Mouse (Mus musculus) CD8-positive naive resting alpha-beta T cell, adult 2 months (primary cell): ENCODE measurements around the gene Mapk1ip1l.

Source experiments
- DNase-seq, 2 experiments: peaks; one replicate each; pipeline ENCODE4 v3.0.0; 2022; ENCODE audit warnings: low read depth in 2 of 2, low spot score in 2 of 2

The Mapk1ip1l gene

GRCm38 (mm10) chr14:47297785-47298407 is at the start of gene Mapk1ip1l:
TSS of gene Mapk1ip1l (plus strand) at chr14:47298266.
- DNase-seq = peak; percentile 89 to 90

DNA sequence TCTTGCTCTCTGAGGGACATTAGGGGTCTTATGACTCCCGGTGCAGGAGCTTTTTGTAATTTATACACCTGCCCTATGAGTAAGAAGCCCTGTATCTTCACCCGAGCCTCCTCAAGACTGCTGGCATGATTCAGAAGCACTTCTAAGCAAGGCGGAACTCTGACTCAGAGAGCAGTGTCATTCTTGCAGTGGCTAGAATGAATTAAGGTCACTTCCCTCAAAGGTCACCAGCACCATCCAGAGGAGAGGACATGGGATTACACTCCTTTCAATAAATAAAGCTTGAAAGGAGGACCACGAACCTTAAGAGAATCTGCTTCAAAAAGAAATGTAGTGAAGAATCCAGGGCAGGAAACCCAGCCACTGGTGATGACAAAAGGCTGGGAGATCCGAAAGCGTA is 48.2 kb upstream of the Mapk1ip1l start:
- no peak for DNase-seq

DNA sequence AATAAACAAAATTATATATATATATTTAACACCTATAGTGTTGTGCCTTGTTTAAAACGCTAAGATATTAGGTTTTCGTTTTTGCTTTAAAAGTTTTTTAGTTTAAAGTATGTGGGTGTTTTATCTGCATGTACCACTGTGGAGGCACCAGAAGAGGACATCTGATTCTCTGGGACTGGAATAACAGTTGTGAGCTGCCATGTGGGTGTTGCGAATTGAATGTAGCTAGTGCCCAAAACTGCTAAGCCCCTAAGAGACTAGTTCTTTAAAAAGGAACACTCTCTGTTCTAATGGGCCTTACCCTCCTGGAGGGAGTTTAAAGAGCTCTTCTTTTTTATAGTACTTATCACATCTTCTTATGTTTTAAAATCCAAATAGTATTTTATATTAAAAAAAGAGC is 33.2 kb upstream of the Mapk1ip1l start:
- no peak for DNase-seq

DNA sequence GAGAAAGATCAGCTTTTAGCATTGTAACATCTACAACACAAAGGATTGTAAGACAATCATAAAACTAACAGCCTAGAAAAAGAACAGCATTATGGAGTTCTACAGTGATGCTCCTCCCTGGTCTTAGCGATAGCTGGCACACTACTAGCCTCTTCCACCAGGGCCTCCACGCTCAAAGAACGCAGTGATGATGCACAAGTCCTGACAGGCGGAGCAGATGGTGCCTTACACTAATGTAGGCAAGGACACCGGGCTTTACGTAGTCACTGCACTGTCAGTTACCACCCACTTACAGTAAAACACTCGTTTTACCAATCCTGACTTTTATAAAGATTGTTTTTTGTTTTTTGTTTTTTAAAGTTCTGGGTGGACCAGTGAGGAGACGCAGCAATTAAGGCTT is 32.2 kb upstream of the Mapk1ip1l start:
- DNase-seq = no peak

DNA sequence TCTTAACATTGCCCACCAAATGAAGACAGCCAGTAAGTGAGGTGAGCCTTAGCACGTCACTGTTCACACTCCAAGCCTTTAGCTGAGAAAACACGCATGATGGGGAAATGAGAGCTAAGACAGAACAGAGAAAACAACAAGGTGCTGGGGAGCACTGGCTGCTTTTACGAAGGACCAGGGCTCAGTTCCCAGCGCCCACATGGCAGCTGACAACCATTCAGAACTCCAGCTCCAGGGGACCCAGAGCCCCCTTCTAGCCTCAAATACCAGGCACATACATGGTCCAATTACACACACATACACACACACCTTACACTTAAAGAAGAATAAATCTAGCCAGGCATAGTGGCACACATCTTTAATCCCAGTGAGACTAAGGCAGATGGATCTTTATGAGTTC is 29.0 kb upstream of the Mapk1ip1l start:
- no peak for DNase-seq

DNA sequence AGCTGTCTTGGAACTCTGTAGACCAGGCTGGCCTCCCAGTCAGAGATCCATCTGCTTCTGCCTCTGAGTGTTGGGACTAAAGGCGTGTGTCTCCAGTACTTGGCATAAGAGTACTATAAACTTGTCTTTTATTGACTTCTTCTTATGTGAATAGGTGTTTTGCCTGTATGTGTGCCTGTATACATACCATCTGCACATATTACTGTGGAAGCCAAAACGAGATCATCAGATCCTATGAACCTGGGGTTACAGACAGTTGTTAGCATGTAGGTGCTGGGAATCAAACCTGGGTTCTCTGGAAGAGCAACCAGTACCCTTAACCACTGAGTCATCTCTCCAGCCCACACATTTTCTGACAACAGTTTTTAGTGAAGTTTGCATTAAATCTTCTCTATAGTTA is 28.4 kb upstream of the Mapk1ip1l start:
- DNase-seq = no peak

- no peak for DNase-seq
Observed at GRCm38 (mm10) chr14:47273751-47274150, 24.3 kb upstream of the Mapk1ip1l start.

DNA sequence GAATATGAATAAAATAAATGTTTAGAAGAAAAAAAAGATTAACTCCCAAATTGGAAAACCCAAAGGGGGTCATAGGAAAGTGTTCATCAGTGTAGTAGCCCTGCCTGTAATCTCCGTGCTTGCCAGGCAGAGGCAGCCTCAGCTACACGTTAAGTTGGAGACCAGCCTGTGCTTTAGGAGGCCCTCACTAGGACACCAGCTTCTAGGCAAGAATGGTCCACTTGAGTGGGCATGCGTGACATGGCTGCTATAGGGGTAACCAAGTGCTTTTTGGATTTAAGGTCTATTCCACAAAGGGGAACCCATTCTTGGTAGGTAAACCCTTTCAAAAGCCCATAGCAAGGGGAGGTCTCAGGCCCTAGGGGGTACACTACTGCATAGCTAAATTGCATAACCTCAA is 22.6 kb upstream of the Mapk1ip1l start:
- DNase-seq = no peak

DNA sequence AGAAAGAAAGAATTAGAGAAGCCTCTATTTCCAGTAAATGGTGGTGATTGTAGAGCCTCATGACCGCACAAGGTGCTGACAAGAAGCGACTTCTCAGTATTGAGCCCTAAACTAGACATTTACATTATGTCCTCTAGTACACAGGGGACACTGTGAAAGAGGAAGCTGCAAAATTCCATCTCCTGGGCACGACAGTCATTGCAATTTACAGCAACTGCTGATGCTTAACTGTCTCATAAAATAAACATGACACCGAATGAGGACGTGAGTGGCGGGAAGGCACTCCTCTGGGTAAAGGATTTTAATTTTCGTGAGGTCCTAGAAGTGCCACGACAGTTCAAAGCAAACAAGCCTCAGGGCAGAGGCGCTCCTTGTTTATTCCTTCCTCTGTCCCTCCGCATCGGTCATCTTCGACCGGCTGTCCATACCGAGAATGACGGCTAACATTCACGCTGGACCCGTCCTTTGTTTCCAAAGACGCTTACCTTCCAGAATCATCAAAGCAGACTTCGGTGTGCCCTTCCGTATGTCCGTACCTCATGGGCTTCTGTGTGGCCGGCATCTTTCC is 21.9 kb upstream of the Mapk1ip1l start:
- peak; percentile 13 to 33 for DNase-seq

- DNase-seq = peak; percentile 90 to 93
Observed at GRCm38 (mm10) chr14:47276637-47277393, 21.3 kb upstream of the Mapk1ip1l start, which contains the start of the genes Wdhd1 and Socs4. TSS of gene Wdhd1 (minus strand) at chr14:47276857. TSS of gene Socs4 (plus strand) at chr14:47276931.

DNA sequence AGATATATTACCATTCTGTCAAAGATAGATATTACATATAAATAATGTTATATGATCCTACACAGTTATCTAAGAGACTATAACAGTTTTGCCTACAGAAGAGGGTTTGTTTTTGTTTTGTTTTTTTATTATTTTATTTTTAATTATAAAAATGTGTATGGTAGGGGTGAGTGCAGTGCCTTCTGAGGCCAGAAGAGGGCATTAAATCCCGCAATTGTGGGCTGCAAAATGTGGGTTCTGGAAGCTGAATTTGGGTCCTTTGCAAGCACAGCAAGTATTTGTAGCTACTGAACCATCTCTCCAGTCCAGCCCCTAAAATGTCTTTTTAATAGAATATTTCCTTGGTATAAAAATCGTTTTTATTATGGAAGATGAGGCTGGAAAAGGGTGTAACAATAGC is 19.0 kb upstream of the Mapk1ip1l start:
- no peak for DNase-seq

GRCm38 (mm10) chr14:47281535-47281934 is 16.5 kb upstream of the Mapk1ip1l start:
- no peak for DNase-seq

- DNase-seq = no peak
Observed at GRCm38 (mm10) chr14:47283568-47283967, 14.5 kb upstream of the Mapk1ip1l start.

- DNase-seq = no peak
Observed at GRCm38 (mm10) chr14:47285271-47285670, 12.8 kb upstream of the Mapk1ip1l start.

DNA sequence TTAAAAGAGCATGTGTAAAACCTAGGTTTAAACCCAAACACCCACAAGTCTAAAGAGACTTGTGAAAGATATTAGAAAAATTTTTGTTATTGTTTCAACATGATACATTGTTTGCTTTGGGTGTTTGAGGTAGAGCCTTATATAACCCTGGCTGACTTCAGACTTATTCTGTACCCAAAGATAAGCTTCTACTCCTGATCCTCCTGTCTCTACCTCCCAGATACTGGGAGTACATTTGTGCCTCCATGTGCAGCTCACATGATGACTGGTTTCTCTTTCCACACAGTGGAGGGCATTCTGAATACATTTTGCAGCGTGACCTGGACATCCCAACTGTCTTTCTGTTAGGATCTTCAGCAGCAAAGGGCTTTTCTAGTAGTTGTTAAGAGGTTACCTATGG is 11.9 kb upstream of the Mapk1ip1l start:
- DNase-seq = no peak

- no peak for DNase-seq
Observed at GRCm38 (mm10) chr14:47287021-47287420, 11.0 kb upstream of the Mapk1ip1l start.

- no peak for DNase-seq
Observed at GRCm38 (mm10) chr14:47291772-47292171, 6.3 kb upstream of the Mapk1ip1l start.

GRCm38 (mm10) chr14:47294136-47294535 is 3.9 kb upstream of the Mapk1ip1l start:
- DNase-seq = no peak

GRCm38 (mm10) chr14:47296232-47296631 is 1.8 kb upstream of the Mapk1ip1l start:
- DNase-seq = no peak

DNA sequence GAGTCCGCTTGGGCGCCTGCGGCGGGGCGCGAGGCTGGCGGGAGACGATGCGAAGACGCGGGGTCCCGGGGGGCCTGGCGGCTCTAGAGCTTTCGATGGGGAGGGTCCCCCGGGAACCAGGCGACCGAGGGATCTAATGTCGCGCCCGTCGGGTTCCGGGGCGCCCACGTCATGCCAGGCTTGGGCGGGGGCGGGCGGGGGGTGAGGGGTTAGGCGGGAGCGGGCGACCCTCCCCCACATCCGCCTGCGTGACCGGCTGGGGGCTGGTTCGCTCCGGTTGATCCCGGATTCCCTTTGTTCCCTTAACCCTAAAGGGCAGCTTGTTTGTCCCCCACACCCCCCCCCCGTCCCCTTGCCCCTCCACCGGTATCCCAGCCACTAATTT is 334 bp downstream of the Mapk1ip1l start:
- DNase-seq = no peak

DNA sequence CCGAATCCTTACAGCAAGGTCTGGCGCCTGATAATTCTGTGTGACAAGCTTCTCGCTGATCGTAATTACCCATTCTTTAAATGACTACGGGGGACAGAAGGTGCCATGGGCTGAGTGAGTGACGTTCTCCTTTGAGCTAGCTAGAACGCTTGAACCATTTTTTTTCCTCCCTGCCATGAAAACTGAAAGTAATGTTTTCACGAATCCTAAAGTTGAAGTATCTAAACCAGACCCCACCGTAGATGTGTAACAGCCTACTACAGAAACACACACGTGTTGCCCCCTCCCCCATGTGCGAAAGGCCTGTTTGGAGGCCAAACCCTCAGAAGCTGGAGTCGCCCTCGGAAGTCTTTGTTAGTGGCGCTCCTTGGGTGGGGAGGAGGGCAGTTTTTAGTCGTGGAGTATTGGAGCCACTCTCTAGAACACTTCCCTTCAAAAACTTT is 774 bp downstream of the Mapk1ip1l start:
- peak in 1 of 2 experiments; percentile 27 for DNase-seq
